Mouse (Mus musculus) neutrophil, adult 5-6 weeks (primary cell): ENCODE measurements around the gene Tk2. TPM values are rescaled to one million over a fixed set of nuclear protein-coding genes. Genes with fewer than 3 reads are reported as not detected.
A peak's percentile ranks its signal among the peaks of the same experiment; 100 is the strongest.

ENCODE experiments used
- ATAC-seq: fragments of 151-379, 151-347 bp; 2 replicates; pipeline ENCODE4 v1.8.0; 2017; ENCODE audit warnings: mild to moderate bottlenecking, moderate TSS enrichment; ENCODE audit not compliant: insufficient number of reproducible peaks, poor library complexity, low FRiP score, severe bottlenecking; ENCODE audit errors: extremely low read depth
- total RNA-seq: library from RNA; stranded (forward); fragments of 200-1000 nt; gene quantifications from 2 replicates; pipeline ENCODE4 v1.2.3, GENCODE M21; 2017

The Tk2 gene
- total RNA-seq, 1 experiment from 2014 or later, result 83.1 TPM

GRCm38 (mm10) chr8:104232039-104232438 lies 16.3 kb downstream of the Tk2 start:
- ATAC-seq, result no peak

GRCm38 (mm10) chr8:104230377-104230776 lies 18.0 kb downstream of the Tk2 start:
- no peak for ATAC-seq

GRCm38 (mm10) chr8:104227048-104227447 lies 21.3 kb downstream of the Tk2 start:
- ATAC-seq, result no peak

GRCm38 (mm10) chr8:104219806-104220205 lies 28.6 kb downstream of the Tk2 start:
- peak; percentile 62 for ATAC-seq

GRCm38 (mm10) chr8:104219079-104219478 lies 29.3 kb downstream of the Tk2 start:
- peak; percentile 69 for ATAC-seq

- ATAC-seq, result no peak
These were observed 30.8 kb downstream of the Tk2 start for GRCm38 (mm10) chr8:104217601-104218000.

GRCm38 (mm10) chr8:104205292-104205691 lies 43.1 kb downstream of the Tk2 start:
- no peak for ATAC-seq

GRCm38 (mm10) chr8:104202320-104202719 lies 46.0 kb downstream of the Tk2 start:
- no peak for ATAC-seq

- no peak for ATAC-seq
These were observed 46.7 kb downstream of the Tk2 start for GRCm38 (mm10) chr8:104201622-104202021.

GRCm38 (mm10) chr8:104199802-104200201 lies 48.6 kb downstream of the Tk2 start:
- peak; percentile 16; the same call in 1 of the 2 replicates for ATAC-seq

GRCm38 (mm10) chr8:104191496-104191895 lies 56.9 kb downstream of the Tk2 start:
- ATAC-seq, result 0 out of 2 replicates have a peak, but pooled peaks have one; percentile 46

- no peak for ATAC-seq
These were observed 57.4 kb downstream of the Tk2 start for GRCm38 (mm10) chr8:104190777-104191468.

GRCm38 (mm10) chr8:104188459-104188858 lies 59.9 kb downstream of the Tk2 start:
- ATAC-seq, result no peak

- no peak for ATAC-seq
These were observed 60.7 kb downstream of the Tk2 start for GRCm38 (mm10) chr8:104187622-104188021.

- ATAC-seq, result no peak
These were observed 61.5 kb downstream of the Tk2 start for GRCm38 (mm10) chr8:104186827-104187226.

GRCm38 (mm10) chr8:104184905-104185304 lies 63.5 kb downstream of the Tk2 start:
- ATAC-seq, result no peak

- no peak for ATAC-seq
These were observed 71.3 kb downstream of the Tk2 start for GRCm38 (mm10) chr8:104177054-104177453.
